Mouse (Mus musculus): ENCODE results near the gene Pik3r5. TPM values are rescaled to one million over a fixed set of nuclear protein-coding genes. Genes with fewer than 3 reads are reported as not detected.
A peak's percentile ranks its signal among the peaks of the same experiment; 100 is the strongest.

Gene Pik3r5
- total and polyA plus RNA-seq, 3 experiments = 3.2 to 5.7 TPM; not detected in 1

DNA sequence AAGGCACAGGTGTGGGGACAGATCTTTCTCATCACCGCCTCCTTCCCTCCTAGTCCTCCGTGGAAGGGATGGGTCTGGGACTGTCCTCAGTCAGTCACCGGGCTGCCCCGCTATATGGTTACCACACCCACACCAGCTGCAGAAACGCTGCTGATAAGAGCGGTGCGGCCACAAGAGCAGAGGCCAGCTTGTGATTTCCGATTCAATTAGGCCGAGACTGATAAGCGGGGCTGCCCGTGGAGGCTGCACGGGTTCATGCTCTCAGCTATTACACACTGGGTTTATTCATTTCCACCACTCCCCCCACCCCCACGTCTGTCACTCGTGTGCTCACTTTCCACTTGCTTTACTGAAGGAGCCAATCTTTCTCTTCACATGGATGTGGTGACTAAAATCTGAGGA, 69.0 kb downstream of the Pik3r5 start:
- Histone ChIP-seq H3K4me3 (ENCODE audit: control insufficient read depth in 1 of 2, insufficient read depth in 1 of 2, low read depth in 2 of 2, low read length in 2 of 2) (peak overlapping the region; percentile 5 to 6; a peak in 2 of 4 replicates), H3K4me1 (ENCODE audit: control insufficient read depth in 1 of 2, insufficient read depth in 2 of 2, low read length in 2 of 2) (peaks cover 28 to 39% of the 10 kb centered on the region in 2 experiments), H3K27ac (ENCODE audit: control insufficient read depth, low read depth, low read length) (peak overlapping the region; percentile 22), H3K79me2 (ENCODE audit: control insufficient read depth, insufficient read depth, low read length, poor library complexity) (no peaks in the 10 kb centered on the region), H3K36me3 (ENCODE audit: control insufficient read depth in 1 of 2, insufficient read depth in 2 of 2, low read length in 2 of 2) (peaks cover 0 to 25% of the 10 kb centered on the region in 2 experiments; a peak in 2 of 4 replicates), H3K27me3 (ENCODE audit: control insufficient read depth in 1 of 2, insufficient read depth in 2 of 2, low read length in 2 of 2) (no peaks in the 10 kb centered on the region), H3K9ac (ENCODE audit: control insufficient read depth, low read depth, low read length, poor library complexity, severe bottlenecking) (no peak overlapping the region), H3K9me3 (replicated peaks; ENCODE audit: insufficient read depth, low read length) (no peaks in the 10 kb centered on the region)
- peak; percentile 73 for DNase-seq (ENCODE audit: low read depth, low spot score)
- TF ChIP-seq ZNF384 (IDR thresholded peaks at IDR 0.05; ENCODE audit: low read depth, low read length) (no peak), ZMIZ1 (IDR thresholded peaks at IDR 0.05; ENCODE audit: low read depth, low read length) (no peak), ZKSCAN1 (IDR thresholded peaks at IDR 0.05; ENCODE audit: low read depth, low read length) (no peak), HCFC1 (IDR thresholded peaks at IDR 0.05; ENCODE audit: low read depth, low read length) (no peak), SIN3A (IDR thresholded peaks at IDR 0.05; ENCODE audit: low read length) (peak; percentile 64; the same call in 1 of the 2 replicates), MYB (IDR thresholded peaks at IDR 0.05; ENCODE audit: low read depth, low read length) (peak; percentile 80), MAFK (IDR thresholded peaks at IDR 0.05; ENCODE audit: borderline replicate concordance, low read depth, low read length) (no peak), TAL1 (IDR thresholded peaks at IDR 0.05; ENCODE audit: low read length) (peak; percentile 82), UBTF (IDR thresholded peaks at IDR 0.05; ENCODE audit: borderline replicate concordance, insufficient read depth, low read depth, low read length) (no peak), POLR2AphosphoS2 (IDR thresholded peaks at IDR 0.05; ENCODE audit: low read length) (no peak), MAX (IDR thresholded peaks at IDR 0.05; ENCODE audit: low read length) (no peak), MXI1 (IDR thresholded peaks at IDR 0.05; ENCODE audit: low read depth, low read length) (peak; percentile 45), CTCF (IDR thresholded peaks at IDR 0.05 in 2 of 3, conservative IDR thresholded peaks at IDR 0.05 in 1 of 3; ENCODE audit: control insufficient read depth in 1 of 3, insufficient read depth in 1 of 3, low read depth in 2 of 3, low read length in 3 of 3, poor library complexity in 1 of 3, severe bottlenecking in 1 of 3) (no peak), POLR2A (IDR thresholded peaks at IDR 0.05; ENCODE audit: control insufficient read depth in 1 of 2, insufficient read depth in 1 of 2, low read depth in 1 of 2, low read length in 2 of 2, poor library complexity in 1 of 2) (no peak), BHLHE40 (IDR thresholded peaks at IDR 0.05; ENCODE audit: borderline replicate concordance, low read depth, low read length) (peak; percentile 90), TCF12 (IDR thresholded peaks at IDR 0.05; ENCODE audit: low read depth, low read length) (peak; percentile 96), RCOR1 (IDR thresholded peaks at IDR 0.05; ENCODE audit: low read depth, low read length) (peak; percentile 96), ETS1 (IDR thresholded peaks at IDR 0.05; ENCODE audit: low read depth, low read length) (peak; percentile 93), E2F4 (IDR thresholded peaks at IDR 0.05; ENCODE audit: borderline replicate concordance, low read depth, low read length) (no peak), GATA1 (IDR thresholded peaks at IDR 0.05; ENCODE audit: low read depth, low read length) (peak; percentile 93), MAZ (IDR thresholded peaks at IDR 0.05; ENCODE audit: low read depth, low read length) (no peak), NELFE (IDR thresholded peaks at IDR 0.05; ENCODE audit: low read depth, low read length) (no peak; the same call in 1 of the 2 replicates), GABPA (IDR thresholded peaks at IDR 0.05; ENCODE audit: low read depth, low read length) (no peak), KAT2A (conservative IDR thresholded peaks at IDR 0.05; ENCODE audit: low read depth, low read length) (no peak), ZC3H11A (IDR thresholded peaks at IDR 0.05; ENCODE audit: low read depth, low read length) (no peak), CHD1 (IDR thresholded peaks at IDR 0.05; ENCODE audit: low read depth, low read length) (no peak), TBP (IDR thresholded peaks at IDR 0.05; ENCODE audit: low read depth, low read length) (no peak), RAD21 (IDR thresholded peaks at IDR 0.05; ENCODE audit: low read depth, low read length) (no peak), USF1 (IDR thresholded peaks at IDR 0.05; ENCODE audit: low read depth, low read length) (no peak), SMC3 (IDR thresholded peaks at IDR 0.05; ENCODE audit: low read depth, low read length) (no peak), POLR2AphosphoS5 (IDR thresholded peaks at IDR 0.05; ENCODE audit: borderline replicate concordance, low read depth, low read length) (no peak), MYC (IDR thresholded peaks at IDR 0.05; ENCODE audit: low read depth, low read length) (no peak), MEF2A (IDR thresholded peaks at IDR 0.05; ENCODE audit: extremely low read depth, insufficient replicate concordance, low read depth, low read length, poor library complexity, severe bottlenecking) (no peak), EP300 (IDR thresholded peaks at IDR 0.05; ENCODE audit: low read depth in 1 of 2, low read length in 2 of 2) (peak; percentile 90 to 96)
